Mouse (Mus musculus) embryonic facial prominence, embryonic 15.5 days (tissue): ENCODE results near the gene Hlcs. TPM values are rescaled to one million over a fixed set of nuclear protein-coding genes. Genes with fewer than 3 reads are reported as not detected.
A peak's percentile ranks its signal among the peaks of the same experiment; 100 is the strongest.

Experiments used
- ATAC-seq: fragments of 200-750 bp; cut with Nextera tagmentation; 2 replicates; pipeline ENCODE4 v1.8.0; 2017; ENCODE audit warnings: low read depth, moderate TSS enrichment; ENCODE audit not compliant: insufficient number of reproducible peaks, low FRiP score, low TSS enrichment
- H3K27ac ChIP-seq: fragments of 300-500 bp; sonication (generic); replicated peaks from 2 replicates; pipeline ENCODE4 v1.5.1; 2015; ENCODE audit warnings: mild to moderate bottlenecking, inconsistent platforms
- H3K27me3 ChIP-seq: fragments of 300-500 bp; sonication (generic); 2 replicates; pipeline ENCODE4 v1.6.1; 2015; ENCODE audit warnings: inconsistent platforms
- H3K36me3 ChIP-seq: fragments of 300-500 bp; sonication (generic); 2 replicates; pipeline ENCODE4 v1.6.1; 2015; ENCODE audit warnings: mild to moderate bottlenecking, inconsistent platforms
- H3K4me1 ChIP-seq: fragments of 300-500 bp; sonication (generic); 2 replicates; pipeline ENCODE4 v1.6.1; 2015; ENCODE audit warnings: inconsistent platforms
- H3K4me2 ChIP-seq: fragments of 300-500 bp; sonication (generic); replicated peaks from 2 replicates; pipeline ENCODE4 v1.6.1; 2015; ENCODE audit warnings: mild to moderate bottlenecking, inconsistent platforms
- H3K4me3 ChIP-seq: fragments of 300-500 bp; sonication (generic); replicated peaks from 2 replicates; pipeline ENCODE4 v1.5.1; 2015; ENCODE audit warnings: mild to moderate bottlenecking, inconsistent platforms
- H3K9ac ChIP-seq: fragments of 300-500 bp; sonication (generic); 2 replicates; pipeline ENCODE4 v1.6.1; 2015; ENCODE audit warnings: inconsistent platforms
- H3K9me3 ChIP-seq: fragments of 300-500 bp; sonication (generic); replicated peaks from 2 replicates; pipeline ENCODE4 v1.6.1; 2016; ENCODE audit warnings: inconsistent platforms
- WGBS: fragments of 180-500 bp; shearing (Covaris S2); methylation state at CpG from one replicate; pipeline ENCODE4 v1.1.7; 2015; 5-methylcytosine and 5-hydroxymethylcytosine counted together
- polyA plus RNA-seq: library from polyadenylated mRNA; unstranded; fragments of >200 nt; fragmentation: Nextera tagmentation; extraction: Ambion mirVana; gene quantifications from 2 replicates; pipeline ENCODE4 v1.2.1, GENCODE M21; 2015

The Hlcs gene
- polyA plus RNA-seq, 1 experiment from 2014 or later, result 11.1 TPM

GRCm38 (mm10) chr16:94326008-94326407 lies 12.6 kb upstream of the Hlcs start:
- H3K36me3 ChIP-seq, result no peaks in the 10 kb centered on the region
- WGBS, result 81% methylated on average over 3 of the region's 3 CpGs
- no peak overlapping the region for H3K9ac ChIP-seq
- peaks cover 20% of the 10 kb centered on the region for H3K27me3 ChIP-seq
- no peak overlapping the region for H3K4me3 ChIP-seq
- peaks cover 22% of the 10 kb centered on the region; the same call in 1 of the 2 replicates for H3K4me1 ChIP-seq
- no peaks in the 10 kb centered on the region for H3K9me3 ChIP-seq
- ATAC-seq, result no peak
- no peak overlapping the region for H3K4me2 ChIP-seq
- H3K27ac ChIP-seq, result no peak overlapping the region

GRCm38 (mm10) chr16:94323681-94324080 lies 10.3 kb upstream of the Hlcs start:
- no peak overlapping the region for H3K4me2 ChIP-seq
- 49% methylated on average over 5 of the region's 5 CpGs for WGBS
- H3K9me3 ChIP-seq, result no peaks in the 10 kb centered on the region
- no peak for ATAC-seq
- peaks cover 9% of the 10 kb centered on the region; the same call in 1 of the 2 replicates for H3K4me1 ChIP-seq
- H3K4me3 ChIP-seq, result no peak overlapping the region
- peaks cover 14% of the 10 kb centered on the region for H3K27me3 ChIP-seq
- no peak overlapping the region for H3K27ac ChIP-seq
- no peak overlapping the region for H3K9ac ChIP-seq
- H3K36me3 ChIP-seq, result no peaks in the 10 kb centered on the region

- Histone ChIP-seq H3K9me3 (no peaks in the 10 kb centered on the region), H3K4me2 (no peak overlapping the region), H3K9ac (no peak overlapping the region), H3K4me1 (no peaks in the 10 kb centered on the region), H3K27ac (no peak overlapping the region), H3K36me3 (no peaks in the 10 kb centered on the region), H3K27me3 (0 out of 2 replicates have a peak, but pooled peaks cover 3% of the 10 kb centered on the region), H3K4me3 (no peak overlapping the region)
- no peak for ATAC-seq
- 81% methylated on average over 5 of the region's 5 CpGs for WGBS
Measured at GRCm38 (mm10) chr16:94320223-94320622, 6.9 kb upstream of the Hlcs start.

GRCm38 (mm10) chr16:94317752-94318151 lies 4.4 kb upstream of the Hlcs start:
- Histone ChIP-seq H3K4me2 (no peak overlapping the region), H3K36me3 (no peaks in the 10 kb centered on the region), H3K27ac (no peak overlapping the region), H3K9ac (no peak overlapping the region), H3K27me3 (no peaks in the 10 kb centered on the region), H3K4me1 (peaks cover 6% of the 10 kb centered on the region; the same call in 1 of the 2 replicates), H3K4me3 (no peak overlapping the region), H3K9me3 (no peaks in the 10 kb centered on the region)
- WGBS, result 68% methylated on average over 5 of the region's 5 CpGs
- no peak for ATAC-seq

- 17% methylated on average over 1 of the region's 1 CpGs for WGBS
- H3K9ac ChIP-seq, result no peak overlapping the region
- no peak for ATAC-seq
- H3K4me1 ChIP-seq, result peaks cover 14% of the 10 kb centered on the region; the same call in 1 of the 2 replicates
- H3K27me3 ChIP-seq, result no peaks in the 10 kb centered on the region
- no peaks in the 10 kb centered on the region for H3K9me3 ChIP-seq
- no peak overlapping the region for H3K27ac ChIP-seq
- no peaks in the 10 kb centered on the region for H3K36me3 ChIP-seq
- H3K4me2 ChIP-seq, result no peak overlapping the region
- H3K4me3 ChIP-seq, result no peak overlapping the region
Measured at GRCm38 (mm10) chr16:94315215-94315614, 1.8 kb upstream of the Hlcs start.

GRCm38 (mm10) chr16:94314626-94315025 lies 1.3 kb upstream of the Hlcs start:
- H3K9ac ChIP-seq, result no peak overlapping the region
- H3K4me1 ChIP-seq, result peaks cover 14% of the 10 kb centered on the region; the same call in 1 of the 2 replicates
- H3K4me3 ChIP-seq, result no peak overlapping the region
- 90% methylated on average over 5 of the region's 5 CpGs for WGBS
- no peak overlapping the region for H3K4me2 ChIP-seq
- no peaks in the 10 kb centered on the region for H3K27me3 ChIP-seq
- no peak for ATAC-seq
- no peaks in the 10 kb centered on the region for H3K36me3 ChIP-seq
- H3K9me3 ChIP-seq, result no peaks in the 10 kb centered on the region
- H3K27ac ChIP-seq, result no peak overlapping the region

- Histone ChIP-seq H3K4me2 (peak overlapping the region; percentile 52), H3K36me3 (no peaks in the 10 kb centered on the region), H3K9ac (peak overlapping the region; percentile 71), H3K27me3 (no peaks in the 10 kb centered on the region), H3K9me3 (no peaks in the 10 kb centered on the region), H3K4me3 (peak overlapping the region; percentile 79), H3K27ac (peak overlapping the region; percentile 100), H3K4me1 (peaks cover 22% of the 10 kb centered on the region)
- under 1% methylated on average over 20 of the region's 20 CpGs for WGBS
- peak; percentile 88 for ATAC-seq
Measured at GRCm38 (mm10) chr16:94312663-94313228, 625 bp downstream of the Hlcs start.

- H3K4me2 ChIP-seq, result peak overlapping the region; percentile 52
- no peaks in the 10 kb centered on the region for H3K36me3 ChIP-seq
- H3K9ac ChIP-seq, result no peak overlapping the region
- H3K4me3 ChIP-seq, result peak overlapping the region; percentile 79
- no peak for ATAC-seq
- H3K4me1 ChIP-seq, result peaks cover 30% of the 10 kb centered on the region
- H3K27ac ChIP-seq, result no peak overlapping the region
- H3K27me3 ChIP-seq, result no peaks in the 10 kb centered on the region
- no peaks in the 10 kb centered on the region for H3K9me3 ChIP-seq
- 61% methylated on average over 4 of the region's 4 CpGs for WGBS
Measured at GRCm38 (mm10) chr16:94311931-94312330, 1.4 kb downstream of the Hlcs start.

- H3K9me3 ChIP-seq, result no peaks in the 10 kb centered on the region
- H3K27me3 ChIP-seq, result no peaks in the 10 kb centered on the region
- H3K4me2 ChIP-seq, result no peak overlapping the region
- no peak overlapping the region for H3K9ac ChIP-seq
- no peaks in the 10 kb centered on the region for H3K36me3 ChIP-seq
- peaks cover 32% of the 10 kb centered on the region for H3K4me1 ChIP-seq
- ATAC-seq, result no peak
- H3K4me3 ChIP-seq, result no peak overlapping the region
- no peak overlapping the region for H3K27ac ChIP-seq
- 81% methylated on average over 1 of the region's 1 CpGs for WGBS
Measured at GRCm38 (mm10) chr16:94311416-94311815, 2.0 kb downstream of the Hlcs start.

- H3K9ac ChIP-seq, result no peak overlapping the region
- no peaks in the 10 kb centered on the region for H3K9me3 ChIP-seq
- no peak overlapping the region for H3K27ac ChIP-seq
- no peak overlapping the region for H3K4me3 ChIP-seq
- H3K36me3 ChIP-seq, result no peaks in the 10 kb centered on the region
- H3K4me2 ChIP-seq, result no peak overlapping the region
- no peak for ATAC-seq
- peaks cover 32% of the 10 kb centered on the region for H3K4me1 ChIP-seq
- WGBS, result 90% methylated on average over 4 of the region's 4 CpGs
- no peaks in the 10 kb centered on the region for H3K27me3 ChIP-seq
Measured at GRCm38 (mm10) chr16:94309025-94309424, 4.3 kb downstream of the Hlcs start.

GRCm38 (mm10) chr16:94307942-94308341 lies 5.4 kb downstream of the Hlcs start:
- WGBS, result 13% methylated on average over 6 of the region's 6 CpGs
- peak overlapping the region; percentile 34 for H3K4me2 ChIP-seq
- ATAC-seq, result no peak; the same call in 1 of the 2 replicates
- no peaks in the 10 kb centered on the region for H3K36me3 ChIP-seq
- H3K9me3 ChIP-seq, result no peaks in the 10 kb centered on the region
- H3K27ac ChIP-seq, result peak overlapping the region; percentile 73
- H3K4me1 ChIP-seq, result peaks cover 31% of the 10 kb centered on the region
- no peak overlapping the region for H3K4me3 ChIP-seq
- H3K27me3 ChIP-seq, result no peaks in the 10 kb centered on the region
- H3K9ac ChIP-seq, result no peak overlapping the region

GRCm38 (mm10) chr16:94307526-94307925 lies 5.8 kb downstream of the Hlcs start:
- no peak overlapping the region for H3K9ac ChIP-seq
- no peak overlapping the region for H3K4me3 ChIP-seq
- H3K9me3 ChIP-seq, result no peaks in the 10 kb centered on the region
- ATAC-seq, result no peak
- peak overlapping the region; percentile 34 for H3K4me2 ChIP-seq
- no peaks in the 10 kb centered on the region for H3K36me3 ChIP-seq
- 22% methylated on average over 6 of the region's 6 CpGs for WGBS
- no peaks in the 10 kb centered on the region for H3K27me3 ChIP-seq
- peak overlapping the region; percentile 73 for H3K27ac ChIP-seq
- H3K4me1 ChIP-seq, result peaks cover 35% of the 10 kb centered on the region
